Mouse (Mus musculus) forebrain, embryonic 14.5 days (tissue): ENCODE data around the gene Alkbh7. TPM values are rescaled to one million over a fixed set of nuclear protein-coding genes. Genes with fewer than 3 reads are reported as not detected.

Source experiments
- ATAC-seq: fragments of 200-750 bp; cut with Nextera tagmentation; 2 replicates; pipeline ENCODE4 v1.8.0; 2017; ENCODE audit warnings: mild to moderate bottlenecking, moderate library complexity
- DNase-seq: peaks from one replicate; pipeline ENCODE4 v3.0.0-alpha.2; 2015; ENCODE audit warnings: low spot score
- H3K27ac ChIP-seq: fragments of 300-500 bp; sonication (generic); 2 replicates; pipeline ENCODE4 v1.5.1; 2014; ENCODE audit warnings: low read depth, mild to moderate bottlenecking, control low read depth, low read length, moderate library complexity
- H3K27me3 ChIP-seq: fragments of 300-500 bp; sonication (generic); replicated peaks from 2 replicates; pipeline ENCODE4 v1.6.1; 2014; ENCODE audit warnings: low read length, control low read depth, mixed read lengths; ENCODE audit not compliant: control insufficient read depth, insufficient read depth
- H3K36me3 ChIP-seq: fragments of 300-500 bp; sonication (generic); 2 replicates; pipeline ENCODE4 v1.6.1; 2014; ENCODE audit warnings: low read length, control low read depth; ENCODE audit not compliant: control insufficient read depth, insufficient read depth
- H3K4me1 ChIP-seq: fragments of 300-500 bp; sonication (generic); 2 replicates; pipeline ENCODE4 v1.6.1; 2014; ENCODE audit warnings: antibody characterized with exemption, low read length, control low read depth; ENCODE audit not compliant: control insufficient read depth, insufficient read depth
- H3K4me2 ChIP-seq: fragments of 300-500 bp; sonication (generic); 2 replicates; pipeline ENCODE4 v1.6.1; 2014; ENCODE audit warnings: mild to moderate bottlenecking, control low read depth, low read length
- H3K4me3 ChIP-seq: fragments of 300-500 bp; sonication (generic); 2 replicates; pipeline ENCODE4 v1.5.1; 2014; ENCODE audit warnings: low read depth, low read length, control low read depth
- H3K9ac ChIP-seq: fragments of 300-500 bp; sonication (generic); 2 replicates; pipeline ENCODE4 v1.6.1; 2014; ENCODE audit warnings: mild to moderate bottlenecking, low read length, control low read depth, moderate library complexity
- H3K9me3 ChIP-seq: fragments of 300-500 bp; sonication (generic); replicated peaks from 2 replicates; pipeline ENCODE4 v1.6.1; 2016; ENCODE audit warnings: low read length, control low read depth, mixed read lengths; ENCODE audit not compliant: control insufficient read depth
- WGBS: fragments of 180-500 bp; shearing (Covaris S2); extraction: QIAGEN DNeasy Blood & Tissue Kit; methylation state at CpG from one replicate; pipeline ENCODE4 v1.1.7; 2014; 5-methylcytosine and 5-hydroxymethylcytosine counted together
- polyA plus RNA-seq: library from polyadenylated mRNA; unstranded; fragments of >200 nt; fragmentation: Nextera tagmentation; extraction: Ambion mirVana; gene quantifications from 2 replicates; pipeline ENCODE4 v1.2.1, GENCODE M21; 2014

The Alkbh7 gene
- polyA plus RNA-seq, 1 experiment from 2014 or later, result 44.8 TPM

- H3K36me3 ChIP-seq, result peaks cover 8% of the 10 kb centered on the region
- no peaks in the 10 kb centered on the region for H3K9me3 ChIP-seq
- H3K4me2 ChIP-seq, result no peak overlapping the region
- ATAC-seq (no peak), DNase-seq (no peak)
- WGBS, result 85% methylated on average over 4 of the region's 4 CpGs
- no peaks in the 10 kb centered on the region for H3K27me3 ChIP-seq
- H3K27ac ChIP-seq, result no peak overlapping the region
- no peak overlapping the region for H3K9ac ChIP-seq
- H3K4me1 ChIP-seq, result peaks cover 10% of the 10 kb centered on the region
- H3K4me3 ChIP-seq, result peak overlapping the region; percentile 37; the same call in 1 of the 2 replicates
Measured at GRCm38 (mm10) chr17:57032854-57033253, 35.7 kb downstream of the Alkbh7 start.

- ATAC-seq (no peak), DNase-seq (no peak)
- H3K4me3 ChIP-seq, result no peak overlapping the region
- no peak overlapping the region for H3K27ac ChIP-seq
- H3K36me3 ChIP-seq, result no peaks in the 10 kb centered on the region
- H3K4me2 ChIP-seq, result no peak overlapping the region
- H3K4me1 ChIP-seq, result no peaks in the 10 kb centered on the region
- no peaks in the 10 kb centered on the region for H3K27me3 ChIP-seq
- WGBS, result 43% methylated on average over 8 of the region's 8 CpGs
- no peaks in the 10 kb centered on the region for H3K9me3 ChIP-seq
- no peak overlapping the region for H3K9ac ChIP-seq
Measured at GRCm38 (mm10) chr17:57038978-57039377, 41.8 kb downstream of the Alkbh7 start.

DNA sequence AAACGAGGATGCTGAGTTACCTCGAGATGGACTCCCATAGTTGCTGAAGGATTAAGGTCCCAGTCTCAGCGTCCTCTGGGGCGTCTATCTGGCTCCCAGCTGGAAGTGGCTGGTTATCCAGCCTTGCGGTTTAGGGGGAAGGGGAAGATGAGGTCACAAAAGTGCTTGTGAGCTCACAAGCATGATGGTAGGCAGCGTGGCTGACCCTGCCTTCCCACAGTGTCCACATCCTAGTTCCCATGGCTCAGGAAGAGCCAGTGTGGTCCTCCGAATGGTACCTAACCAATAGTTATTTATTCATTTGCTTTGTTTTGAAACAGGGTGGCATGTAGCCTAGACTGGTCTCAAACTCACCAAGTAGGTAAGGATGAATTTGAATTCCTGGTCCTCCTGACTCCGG, 44.4 kb downstream of the Alkbh7 start, which contains the start of gene Slc25a41:
Gene Slc25a41, minus strand, starts transcription at position 101 of the 400 bp plus-strand sequence.
- Histone ChIP-seq H3K36me3 (peaks cover 9% of the 10 kb centered on the region), H3K4me1 (no peaks in the 10 kb centered on the region), H3K4me3 (no peak within 1 kb of the TSS), H3K9me3 (no peaks in the 10 kb centered on the region), H3K27ac (no peak within 1 kb of the TSS), H3K9ac (no peak within 1 kb of the TSS), H3K4me2 (no peak within 1 kb of the TSS), H3K27me3 (no peaks in the 10 kb centered on the region)
- DNase-seq (no peak), ATAC-seq (no peak)
- WGBS, result 74% methylated on average over 8 of the region's 8 CpGs

GRCm38 (mm10) chr17:57047406-57047805, 50.3 kb downstream of the Alkbh7 start:
- Histone ChIP-seq H3K36me3 (peaks cover 33% of the 10 kb centered on the region), H3K27ac (no peak overlapping the region), H3K4me2 (no peak overlapping the region), H3K27me3 (no peaks in the 10 kb centered on the region), H3K9me3 (no peaks in the 10 kb centered on the region), H3K4me3 (no peak overlapping the region), H3K9ac (no peak overlapping the region), H3K4me1 (no peaks in the 10 kb centered on the region)
- ATAC-seq, result no peak
- WGBS, result 42% methylated on average over 5 of the region's 5 CpGs
- no peak for DNase-seq

DNA sequence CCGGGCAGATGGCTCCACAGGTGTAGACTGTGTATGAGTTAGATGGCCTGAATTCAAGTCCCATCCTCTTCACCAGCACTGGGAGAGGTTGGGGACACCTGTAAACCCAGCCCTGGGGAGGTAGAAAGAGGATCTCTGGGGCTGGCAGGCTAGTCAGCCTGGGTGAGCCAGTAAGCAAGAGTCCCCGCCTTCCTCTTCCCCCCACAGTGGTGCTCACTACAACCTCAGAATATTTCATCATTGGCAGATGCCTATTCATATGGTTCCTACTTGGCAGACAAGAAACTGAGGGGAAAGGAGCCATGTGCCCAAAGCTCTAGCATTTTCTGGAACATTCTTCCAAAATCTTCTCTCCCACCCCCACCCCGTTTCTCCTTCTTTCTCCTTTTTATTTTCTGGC, 51.7 kb downstream of the Alkbh7 start:
- peak; percentile 16; the same call in 1 of the 2 replicates for ATAC-seq
- Histone ChIP-seq H3K27ac (no peak overlapping the region), H3K4me2 (no peak overlapping the region), H3K4me1 (no peaks in the 10 kb centered on the region), H3K9me3 (no peaks in the 10 kb centered on the region), H3K36me3 (peaks cover 47% of the 10 kb centered on the region), H3K9ac (no peak overlapping the region), H3K27me3 (no peaks in the 10 kb centered on the region), H3K4me3 (no peak overlapping the region)
- no peak for DNase-seq
- 94% methylated on average over 3 of the region's 3 CpGs for WGBS

Other genes with a start within 250 kb of the Alkbh7 start
- gene Nrtn, start 239.8 kb upstream of the Alkbh7 start, polyA plus RNA-seq, result 0.94 and 1.7 TPM in 2 replicates
- gene Dus3l, start 232.6 kb upstream of the Alkbh7 start, polyA plus RNA-seq, result 48.2 and 57.3 TPM in 2 replicates
- 0.42 and 0.52 TPM in 2 replicates for gene Prr22, start 227.1 kb upstream of the Alkbh7 start, polyA plus RNA-seq
- 2.2 and 3.2 TPM in 2 replicates for gene Rfx2, start 166.3 kb upstream of the Alkbh7 start, polyA plus RNA-seq
- not detected in 2 replicates for gene Acsbg2, start 122.9 kb upstream of the Alkbh7 start, polyA plus RNA-seq
- 0.08 and 0.19 TPM in 2 replicates for gene 1700061G19Rik, start 121.9 kb upstream of the Alkbh7 start, polyA plus RNA-seq
- 45.6 and 52.3 TPM in 2 replicates for gene Mllt1, start 61.9 kb upstream of the Alkbh7 start, polyA plus RNA-seq
- not detected in 2 replicates for gene Acer1, start 15.2 kb upstream of the Alkbh7 start, polyA plus RNA-seq
- 173 and 209 TPM in 2 replicates for gene Clpp, start 7.0 kb upstream of the Alkbh7 start, polyA plus RNA-seq
- gene Pspn, start 2.7 kb downstream of the Alkbh7 start, polyA plus RNA-seq, result 0.70 TPM in 2 replicates
- gene Gtf2f1, start 13.9 kb downstream of the Alkbh7 start, polyA plus RNA-seq, result 70.7 and 78.9 TPM in 2 replicates
- gene Gm17949, start 14.1 kb downstream of the Alkbh7 start, polyA plus RNA-seq, result 0.14 and 0.37 TPM in 2 replicates
- 24.6 and 26.0 TPM in 2 replicates for gene Khsrp, start 34.2 kb downstream of the Alkbh7 start, polyA plus RNA-seq
- not detected in 2 replicates for gene Slc25a41, start 44.3 kb downstream of the Alkbh7 start, polyA plus RNA-seq
- gene Crb3, start 61.8 kb downstream of the Alkbh7 start, polyA plus RNA-seq, result 1.9 and 2.0 TPM in 2 replicates
- 25.7 and 27.2 TPM in 2 replicates for gene Slc25a23, start 62.5 kb downstream of the Alkbh7 start, polyA plus RNA-seq
- 3.6 and 4.1 TPM in 2 replicates for gene Dennd1c, start 81.2 kb downstream of the Alkbh7 start, polyA plus RNA-seq
- gene Tubb4a, start 90.4 kb downstream of the Alkbh7 start, polyA plus RNA-seq, result 229 and 249 TPM in 2 replicates
- gene Tnfsf9, start 108.0 kb downstream of the Alkbh7 start, polyA plus RNA-seq, result 6.7 and 7.7 TPM in 2 replicates
- gene Cd70, start 152.4 kb downstream of the Alkbh7 start, polyA plus RNA-seq, result 0.27 and 0.50 TPM in 2 replicates
- not detected in 2 replicates for gene Tnfsf14, start 196.8 kb downstream of the Alkbh7 start, polyA plus RNA-seq
- 0.71 and 0.90 TPM in 2 replicates for gene C3, start 230.8 kb downstream of the Alkbh7 start, polyA plus RNA-seq